Mouse (Mus musculus): Measurements from ENCODE around the gene Hdac10. TPM values are rescaled to one million over a fixed set of nuclear protein-coding genes. Genes with fewer than 3 reads are reported as not detected.
A peak's percentile ranks its signal among the peaks of the same experiment; 100 is the strongest.

The Hdac10 gene
- polyA plus RNA-seq, 1 experiment from 2014 or later: 22.1 TPM

GRCm38 (mm10) chr15:89098616-89099015 lies 29.9 kb downstream of the Hdac10 start:
- no peak overlapping the region for H3K4me3 ChIP-seq (ENCODE audit: low read depth, low read length)

GRCm38 (mm10) chr15:89097450-89097849 lies 31.1 kb downstream of the Hdac10 start:
- no peak overlapping the region for H3K27ac ChIP-seq (ENCODE audit: low read depth, low read length)
- no peaks in the 10 kb centered on the region for H3K27me3 ChIP-seq (ENCODE audit: control insufficient read depth, insufficient read depth, low read length)
- no peaks in the 10 kb centered on the region for H3K9me3 ChIP-seq (ENCODE audit: control insufficient read depth, low read length)
- H3K4me3 ChIP-seq (ENCODE audit: low read depth, low read length): no peak overlapping the region
- no peak overlapping the region for H3K9ac ChIP-seq (replicated peaks; ENCODE audit: low read depth, low read length)
- no peaks in the 10 kb centered on the region for H3K4me1 ChIP-seq (ENCODE audit: control insufficient read depth, insufficient read depth, low read length)
- no peak overlapping the region for H3K4me2 ChIP-seq (ENCODE audit: low read depth, low read length)
- no peak for ATAC-seq (ENCODE audit: low read depth)
- peaks cover 95% of the 10 kb centered on the region for H3K36me3 ChIP-seq (ENCODE audit: control insufficient read depth, insufficient read depth, low read length)
- 91% methylated on average over 5 of the region's 5 CpGs for WGBS

More at GRCm38 (mm10) chr15:89098616-89099015, 29.9 kb downstream of the Hdac10 start:
- Histone ChIP-seq H3K4me2 (ENCODE audit: low read depth, low read length) (no peak overlapping the region), H3K9ac (replicated peaks; ENCODE audit: low read depth, low read length) (no peak overlapping the region), H3K27me3 (ENCODE audit: control insufficient read depth, insufficient read depth, low read length) (no peaks in the 10 kb centered on the region), H3K4me1 (ENCODE audit: control insufficient read depth, insufficient read depth, low read length) (no peaks in the 10 kb centered on the region), H3K9me3 (ENCODE audit: control insufficient read depth, low read length) (no peaks in the 10 kb centered on the region), H3K36me3 (ENCODE audit: control insufficient read depth, insufficient read depth, low read length) (peaks cover 95% of the 10 kb centered on the region), H3K27ac (ENCODE audit: low read depth, low read length) (no peak overlapping the region)
- no peak for ATAC-seq (ENCODE audit: low read depth)
- 90% methylated on average over 7 of the region's 7 CpGs for WGBS

- ATAC-seq (ENCODE audit: low read depth): no peak
- Histone ChIP-seq H3K4me2 (ENCODE audit: low read depth, low read length) (no peak overlapping the region), H3K4me1 (ENCODE audit: control insufficient read depth, insufficient read depth, low read length) (peaks cover 16% of the 10 kb centered on the region), H3K9me3 (ENCODE audit: control insufficient read depth, low read length) (no peaks in the 10 kb centered on the region), H3K27me3 (ENCODE audit: control insufficient read depth, insufficient read depth, low read length) (peaks cover 3% of the 10 kb centered on the region; the same call in 1 of the 2 replicates), H3K36me3 (ENCODE audit: control insufficient read depth, insufficient read depth, low read length) (peaks cover 49% of the 10 kb centered on the region), H3K27ac (ENCODE audit: low read depth, low read length) (no peak overlapping the region), H3K9ac (replicated peaks; ENCODE audit: low read depth, low read length) (no peak overlapping the region), H3K4me3 (ENCODE audit: low read depth, low read length) (no peak overlapping the region)
- 76% methylated on average over 5 of the region's 5 CpGs for whole genome bisulfite sequencing
Measured at GRCm38 (mm10) chr15:89092181-89092580, 36.3 kb downstream of the Hdac10 start.

- Histone ChIP-seq H3K4me2 (ENCODE audit: low read depth, low read length) (0 out of 2 replicates have a peak overlapping the region, but pooled peaks have one; percentile 96), H3K36me3 (ENCODE audit: control insufficient read depth, insufficient read depth, low read length) (peaks cover 48% of the 10 kb centered on the region), H3K9me3 (ENCODE audit: control insufficient read depth, low read length) (no peaks in the 10 kb centered on the region), H3K4me3 (ENCODE audit: low read depth, low read length) (no peak overlapping the region), H3K9ac (replicated peaks; ENCODE audit: low read depth, low read length) (no peak overlapping the region), H3K4me1 (ENCODE audit: control insufficient read depth, insufficient read depth, low read length) (peaks cover 16% of the 10 kb centered on the region), H3K27ac (ENCODE audit: low read depth, low read length) (no peak overlapping the region), H3K27me3 (ENCODE audit: control insufficient read depth, insufficient read depth, low read length) (peaks cover 3% of the 10 kb centered on the region; the same call in 1 of the 2 replicates)
- no peak for ATAC-seq (ENCODE audit: low read depth)
- 79% methylated on average over 4 of the region's 4 CpGs for WGBS
Measured at GRCm38 (mm10) chr15:89090662-89091061, 37.8 kb downstream of the Hdac10 start.

- peak overlapping the region; percentile 93 for H3K9ac ChIP-seq (replicated peaks; ENCODE audit: low read depth, low read length)
- peaks cover 16% of the 10 kb centered on the region for H3K4me1 ChIP-seq (ENCODE audit: control insufficient read depth, insufficient read depth, low read length)
- peaks cover 3% of the 10 kb centered on the region; the same call in 1 of the 2 replicates for H3K27me3 ChIP-seq (ENCODE audit: control insufficient read depth, insufficient read depth, low read length)
- 3% methylated on average over 68 of the region's 68 CpGs for WGBS
- H3K36me3 ChIP-seq (ENCODE audit: control insufficient read depth, insufficient read depth, low read length): peaks cover 41% of the 10 kb centered on the region
- H3K4me2 ChIP-seq (ENCODE audit: low read depth, low read length): peak overlapping the region; percentile 96
- H3K9me3 ChIP-seq (ENCODE audit: control insufficient read depth, low read length): no peaks in the 10 kb centered on the region
- peak overlapping the region; percentile 99 for H3K4me3 ChIP-seq (ENCODE audit: low read depth, low read length)
- peak overlapping the region; percentile 64 for H3K27ac ChIP-seq (ENCODE audit: low read depth, low read length)
- ATAC-seq (ENCODE audit: low read depth): peak; percentile 57
Measured at GRCm38 (mm10) chr15:89089248-89090051, 39.0 kb downstream of the Hdac10 start.

- peak within 1 kb of the TSS; percentile 96 for H3K4me2 ChIP-seq (ENCODE audit: low read depth, low read length)
- ATAC-seq (ENCODE audit: low read depth): peak; percentile 93
Measured at GRCm38 (mm10) chr15:89088607-89089247, 39.8 kb downstream of the Hdac10 start, which contains the start of gene Selenoo. Gene Selenoo, plus strand, starts transcription at chr15:89089084.

GRCm38 (mm10) chr15:89084826-89085225 lies 43.7 kb downstream of the Hdac10 start:
- Histone ChIP-seq H3K27me3 (ENCODE audit: control insufficient read depth, insufficient read depth, low read length) (peaks cover 3% of the 10 kb centered on the region; the same call in 1 of the 2 replicates), H3K9ac (replicated peaks; ENCODE audit: low read depth, low read length) (no peak overlapping the region), H3K4me2 (ENCODE audit: low read depth, low read length) (no peak overlapping the region), H3K27ac (ENCODE audit: low read depth, low read length) (no peak overlapping the region), H3K9me3 (ENCODE audit: control insufficient read depth, low read length) (no peaks in the 10 kb centered on the region), H3K4me1 (ENCODE audit: control insufficient read depth, insufficient read depth, low read length) (peaks cover 8% of the 10 kb centered on the region), H3K36me3 (ENCODE audit: control insufficient read depth, insufficient read depth, low read length) (peaks cover 41% of the 10 kb centered on the region), H3K4me3 (ENCODE audit: low read depth, low read length) (no peak overlapping the region)
- ATAC-seq (ENCODE audit: low read depth): no peak
- WGBS: 93% methylated on average over 2 of the region's 2 CpGs

More at GRCm38 (mm10) chr15:89088607-89089247, 39.8 kb downstream of the Hdac10 start, which contains the start of gene Selenoo:
- H3K36me3 ChIP-seq (ENCODE audit: control insufficient read depth, insufficient read depth, low read length): peaks cover 37% of the 10 kb centered on the region
- peak within 1 kb of the TSS; percentile 64 for H3K27ac ChIP-seq (ENCODE audit: low read depth, low read length)
- H3K4me1 ChIP-seq (ENCODE audit: control insufficient read depth, insufficient read depth, low read length): peaks cover 16% of the 10 kb centered on the region
- peaks cover 3% of the 10 kb centered on the region; the same call in 1 of the 2 replicates for H3K27me3 ChIP-seq (ENCODE audit: control insufficient read depth, insufficient read depth, low read length)
- peak within 1 kb of the TSS; percentile 99 for H3K4me3 ChIP-seq (ENCODE audit: low read depth, low read length)
- no peaks in the 10 kb centered on the region for H3K9me3 ChIP-seq (ENCODE audit: control insufficient read depth, low read length)
- WGBS: 2% methylated on average over 38 of the region's 38 CpGs
- peak within 1 kb of the TSS; percentile 93 for H3K9ac ChIP-seq (replicated peaks; ENCODE audit: low read depth, low read length)

- Histone ChIP-seq H3K4me1 (ENCODE audit: control insufficient read depth, insufficient read depth, low read length) (0 out of 2 replicates have a peak, but pooled peaks cover 6% of the 10 kb centered on the region), H3K36me3 (ENCODE audit: control insufficient read depth, insufficient read depth, low read length) (peaks cover 41% of the 10 kb centered on the region), H3K9me3 (ENCODE audit: control insufficient read depth, low read length) (no peaks in the 10 kb centered on the region), H3K4me3 (ENCODE audit: low read depth, low read length) (no peak overlapping the region), H3K4me2 (ENCODE audit: low read depth, low read length) (no peak overlapping the region), H3K9ac (replicated peaks; ENCODE audit: low read depth, low read length) (no peak overlapping the region), H3K27ac (ENCODE audit: low read depth, low read length) (no peak overlapping the region), H3K27me3 (ENCODE audit: control insufficient read depth, insufficient read depth, low read length) (no peaks in the 10 kb centered on the region)
- 100% methylated on average over 1 of the region's 1 CpGs for WGBS
- no peak for ATAC-seq (ENCODE audit: low read depth)
Measured at GRCm38 (mm10) chr15:89083906-89084305, 44.6 kb downstream of the Hdac10 start.
